Mouse (Mus musculus): ENCODE measurements around the gene Adcy5.

DNA sequence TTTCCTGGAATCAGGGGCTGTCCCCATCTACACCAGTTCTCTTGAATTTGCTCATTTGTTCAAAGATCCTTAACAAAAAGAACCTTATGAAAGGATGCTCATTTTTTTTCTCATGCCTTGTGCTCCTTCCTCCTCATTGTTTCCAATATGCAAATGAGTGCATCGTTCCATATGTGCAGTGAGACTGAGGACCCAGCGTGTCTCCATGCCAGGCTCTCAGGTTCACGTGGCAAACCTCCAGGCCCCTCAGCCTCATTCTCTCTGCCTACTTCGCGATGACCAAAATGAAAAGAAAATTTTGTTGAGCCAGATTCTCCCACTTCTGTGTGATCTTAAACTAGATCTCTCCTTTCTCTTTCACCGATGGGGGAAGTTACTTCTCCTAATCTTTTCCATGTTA, 15.3 kb upstream of the Adcy5 start:
- TF ChIP-seq CTCF (IDR thresholded peaks at IDR 0.05; ENCODE audit: low read depth, low read length) (no peak), POLR2AphosphoS5 (IDR thresholded peaks at IDR 0.05; ENCODE audit: insufficient replicate concordance, low read depth, low read length) (no peak)
